Mouse (Mus musculus) neural tube, embryonic 11.5 days (tissue): ENCODE measurements around the gene Tbc1d9b. TPM values are rescaled to one million over a fixed set of nuclear protein-coding genes. Genes with fewer than 3 reads are reported as not detected.

Experiments
- ATAC-seq: fragments of 200-750 bp; cut with Nextera tagmentation; 2 replicates; pipeline ENCODE4 v1.8.0; 2017; ENCODE audit warnings: moderate number of reproducible peaks, mild to moderate bottlenecking, moderate TSS enrichment, moderate library complexity; ENCODE audit not compliant: insufficient read depth, low FRiP score, low TSS enrichment
- DNase-seq: peaks from one replicate; pipeline ENCODE4 v3.0.0-alpha.2; 2015; ENCODE audit warnings: low spot score
- H3K27ac ChIP-seq: fragments of 300-500 bp; sonication (generic); 2 replicates; pipeline ENCODE4 v1.5.1; 2014; ENCODE audit warnings: low read depth, mild to moderate bottlenecking, low read length
- H3K27me3 ChIP-seq: fragments of 300-500 bp; sonication (generic); 2 replicates; pipeline ENCODE4 v1.6.1; 2014; ENCODE audit warnings: mild to moderate bottlenecking, low read length, mixed read lengths; ENCODE audit not compliant: control insufficient read depth, insufficient read depth
- H3K36me3 ChIP-seq: fragments of 300-500 bp; sonication (generic); 2 replicates; pipeline ENCODE4 v1.6.1; 2014; ENCODE audit warnings: mild to moderate bottlenecking, low read length, moderate library complexity, mixed read lengths; ENCODE audit not compliant: control insufficient read depth, insufficient read depth
- H3K4me1 ChIP-seq: fragments of 300-500 bp; sonication (generic); 2 replicates; pipeline ENCODE4 v1.6.1; 2014; ENCODE audit warnings: low read length, mixed read lengths; ENCODE audit not compliant: control insufficient read depth, insufficient read depth
- H3K4me2 ChIP-seq: fragments of 300-500 bp; sonication (generic); 2 replicates; pipeline ENCODE4 v1.6.1; 2014; ENCODE audit warnings: low read depth, mild to moderate bottlenecking, moderate library complexity
- H3K4me3 ChIP-seq: fragments of 300-500 bp; sonication (generic); 2 replicates; pipeline ENCODE4 v1.5.1; 2014; ENCODE audit warnings: low read depth, low read length
- H3K9ac ChIP-seq: fragments of 300-500 bp; sonication (generic); 2 replicates; pipeline ENCODE4 v1.6.1; 2014; ENCODE audit warnings: mild to moderate bottlenecking, low read length
- H3K9me3 ChIP-seq: fragments of 300-500 bp; sonication (generic); 2 replicates; pipeline ENCODE4 v1.6.1; 2016; ENCODE audit warnings: low read length; ENCODE audit not compliant: control insufficient read depth
- WGBS: fragments of 180-500 bp; shearing (Covaris S2); extraction: QIAGEN DNeasy Blood & Tissue Kit; methylation state at CpG from one replicate; pipeline ENCODE4 v1.1.7; 2014; 5-methylcytosine and 5-hydroxymethylcytosine counted together
- polyA plus RNA-seq: library from polyadenylated mRNA; unstranded; fragments of >200 nt; fragmentation: Nextera tagmentation; extraction: Ambion mirVana; gene quantifications from 2 replicates; pipeline ENCODE4 v1.2.1, GENCODE M21; 2014

The Tbc1d9b gene
- polyA plus RNA-seq, 1 experiment from 2014 or later, result 34.7 TPM

- WGBS, result 92% methylated on average over 3 of the region's 3 CpGs
- Histone ChIP-seq H3K9me3 (no peaks in the 10 kb centered on the region), H3K4me2 (no peak overlapping the region), H3K9ac (no peak overlapping the region), H3K36me3 (peaks cover 41% of the 10 kb centered on the region), H3K4me3 (no peak overlapping the region), H3K4me1 (0 out of 2 replicates have a peak, but pooled peaks cover 2% of the 10 kb centered on the region), H3K27ac (no peak overlapping the region), H3K27me3 (no peaks in the 10 kb centered on the region)
- ATAC-seq (no peak), DNase-seq (no peak)
Measured at GRCm38 (mm10) chr11:50205434-50205833, 74.2 kb downstream of the Tbc1d9b start.

- no peak overlapping the region for H3K4me3 ChIP-seq
- ATAC-seq (no peak), DNase-seq (no peak)
- H3K4me1 ChIP-seq, result peaks cover 2% of the 10 kb centered on the region; the same call in 1 of the 2 replicates
- peaks cover 38% of the 10 kb centered on the region for H3K36me3 ChIP-seq
- no peaks in the 10 kb centered on the region for H3K27me3 ChIP-seq
- 88% methylated on average over 2 of the region's 2 CpGs for whole genome bisulfite sequencing
- H3K27ac ChIP-seq, result no peak overlapping the region
- no peak overlapping the region for H3K4me2 ChIP-seq
- H3K9me3 ChIP-seq, result no peaks in the 10 kb centered on the region
- no peak overlapping the region for H3K9ac ChIP-seq
Measured at GRCm38 (mm10) chr11:50206037-50206436, 74.8 kb downstream of the Tbc1d9b start.

- Histone ChIP-seq H3K4me2 (no peak overlapping the region; the same call in 1 of the 2 replicates), H3K4me1 (peaks cover 2% of the 10 kb centered on the region; the same call in 1 of the 2 replicates), H3K9me3 (no peaks in the 10 kb centered on the region), H3K4me3 (no peak overlapping the region), H3K9ac (no peak overlapping the region), H3K27me3 (no peaks in the 10 kb centered on the region), H3K36me3 (peaks cover 25% of the 10 kb centered on the region), H3K27ac (no peak overlapping the region)
- no peak for DNase-seq
- ATAC-seq, result no peak
- 96% methylated on average over 14 of the region's 14 CpGs for WGBS
Measured at GRCm38 (mm10) chr11:50207344-50207743, 76.1 kb downstream of the Tbc1d9b start.

GRCm38 (mm10) chr11:50208039-50208438, 76.8 kb downstream of the Tbc1d9b start:
- 91% methylated on average over 5 of the region's 5 CpGs for WGBS
- no peak for ATAC-seq
- H3K4me2 ChIP-seq, result no peak overlapping the region

GRCm38 (mm10) chr11:50210101-50210504, 78.9 kb downstream of the Tbc1d9b start:
- Histone ChIP-seq H3K27me3 (no peaks in the 10 kb centered on the region), H3K9me3 (no peaks in the 10 kb centered on the region), H3K4me3 (peak overlapping the region; percentile 83), H3K9ac (peak overlapping the region; percentile 91), H3K36me3 (peaks cover 11% of the 10 kb centered on the region), H3K4me2 (peak overlapping the region; percentile 61), H3K4me1 (peaks cover 2% of the 10 kb centered on the region; the same call in 1 of the 2 replicates), H3K27ac (peak overlapping the region; percentile 92)
- DNase-seq, result peak; percentile 91
- ATAC-seq, result peak; percentile 92
- under 1% methylated on average over 24 of the region's 24 CpGs for WGBS

More at GRCm38 (mm10) chr11:50208039-50208438, 76.8 kb downstream of the Tbc1d9b start:
- Histone ChIP-seq H3K27ac (no peak overlapping the region), H3K9ac (no peak overlapping the region), H3K4me3 (no peak overlapping the region), H3K27me3 (no peaks in the 10 kb centered on the region), H3K9me3 (no peaks in the 10 kb centered on the region), H3K4me1 (peaks cover 2% of the 10 kb centered on the region; the same call in 1 of the 2 replicates), H3K36me3 (peaks cover 20% of the 10 kb centered on the region)
- DNase-seq, result no peak

GRCm38 (mm10) chr11:50210505-50211151, 79.4 kb downstream of the Tbc1d9b start, which contains the start of the genes Sqstm1 and Mgat4b:
TSS of gene Sqstm1 (minus strand) at chr11:50210827.
TSS of gene Mgat4b (plus strand) at chr11:50210890.
- no peaks in the 10 kb centered on the region for H3K9me3 ChIP-seq
- H3K4me2 ChIP-seq, result peak within 1 kb of the TSS; percentile 61
- H3K9ac ChIP-seq, result peak within 1 kb of the TSS; percentile 91
- peaks cover 2% of the 10 kb centered on the region; the same call in 1 of the 2 replicates for H3K4me1 ChIP-seq
- WGBS, result under 1% methylated on average over 44 of the region's 48 CpGs
- H3K36me3 ChIP-seq, result peaks cover 11% of the 10 kb centered on the region
- ATAC-seq (peak; percentile 77), DNase-seq (peak; percentile 86)
- peak within 1 kb of the TSS; percentile 83 for H3K4me3 ChIP-seq
- H3K27me3 ChIP-seq, result no peaks in the 10 kb centered on the region
- peak within 1 kb of the TSS; percentile 92 for H3K27ac ChIP-seq

- ATAC-seq (no peak), DNase-seq (no peak)
- H3K27me3 ChIP-seq, result no peaks in the 10 kb centered on the region
- H3K27ac ChIP-seq, result no peak overlapping the region; the same call in 1 of the 2 replicates
- peak overlapping the region; percentile 83; the same call in 1 of the 2 replicates for H3K4me3 ChIP-seq
- WGBS, result 92% methylated on average over 3 of the region's 3 CpGs
- H3K4me2 ChIP-seq, result peak overlapping the region; percentile 61; the same call in 1 of the 2 replicates
- no peaks in the 10 kb centered on the region for H3K9me3 ChIP-seq
- peaks cover 2% of the 10 kb centered on the region; the same call in 1 of the 2 replicates for H3K4me1 ChIP-seq
- no peak overlapping the region for H3K9ac ChIP-seq
- peaks cover 11% of the 10 kb centered on the region for H3K36me3 ChIP-seq
Measured at GRCm38 (mm10) chr11:50211322-50212059, 80.3 kb downstream of the Tbc1d9b start.

- H3K36me3 ChIP-seq, result peaks cover 5% of the 10 kb centered on the region; the same call in 1 of the 2 replicates
- DNase-seq, result no peak
- no peak overlapping the region for H3K4me3 ChIP-seq
- ATAC-seq, result no peak
- no peaks in the 10 kb centered on the region for H3K27me3 ChIP-seq
- peaks cover 2% of the 10 kb centered on the region; the same call in 1 of the 2 replicates for H3K4me1 ChIP-seq
- H3K9me3 ChIP-seq, result no peaks in the 10 kb centered on the region
- H3K27ac ChIP-seq, result no peak overlapping the region
- H3K4me2 ChIP-seq, result no peak overlapping the region
- WGBS, result 82% methylated on average over 3 of the region's 3 CpGs
- no peak overlapping the region for H3K9ac ChIP-seq
Measured at GRCm38 (mm10) chr11:50212060-50212739, 81.0 kb downstream of the Tbc1d9b start.
